Mouse (Mus musculus) monocyte, adult 2 months (primary cell): ENCODE data around the gene Nampt.

Source experiments
- DNase-seq, 2 experiments: peaks; one replicate each; pipeline ENCODE4 v3.0.0; 2022; ENCODE audit warnings: low spot score in 2 of 2, low read depth in 1 of 2

Nampt gene

DNA sequence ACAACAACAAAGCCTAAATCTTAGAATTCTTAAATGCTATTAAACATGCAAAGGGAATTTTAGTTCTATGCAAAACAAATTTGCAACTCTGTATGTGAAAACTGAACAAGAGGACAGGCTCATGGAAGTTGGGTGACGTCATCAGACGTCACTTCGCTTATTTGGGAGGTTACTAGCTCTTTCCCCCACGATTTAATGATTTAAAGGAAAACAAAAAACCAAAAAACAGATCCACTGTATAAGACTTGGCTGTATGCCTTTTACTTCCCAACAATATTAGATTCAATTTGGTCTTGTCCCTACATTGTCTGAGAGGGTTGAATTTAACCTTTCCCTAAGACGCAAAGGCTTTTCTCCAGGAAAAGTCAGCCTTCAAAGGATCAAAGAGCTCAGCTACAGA lies at the start of gene Nampt:
Gene Nampt, plus strand, starts transcription at position 130 of the 400 bp plus-strand sequence.
- DNase-seq: no peak

DNA sequence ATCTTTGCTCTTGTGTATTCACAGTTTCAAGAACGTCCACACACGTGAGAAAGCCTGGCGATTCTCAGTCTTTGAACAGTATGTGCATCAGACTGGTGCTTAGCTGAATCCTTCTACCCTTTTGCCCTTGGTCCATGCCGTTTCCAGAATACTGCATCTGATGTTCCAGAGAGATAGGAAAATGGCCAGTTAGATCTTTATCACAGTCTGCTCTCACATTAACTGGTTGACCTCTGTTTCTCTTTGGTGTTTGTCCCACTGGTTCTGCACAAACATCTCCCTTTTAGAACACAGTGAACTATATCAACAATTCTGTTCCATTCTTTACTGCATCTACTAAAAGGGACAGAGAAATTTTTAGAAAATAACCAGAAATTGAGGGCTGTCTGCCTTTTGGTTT lies 48.6 kb upstream of the Nampt start:
- DNase-seq: no peak

DNA sequence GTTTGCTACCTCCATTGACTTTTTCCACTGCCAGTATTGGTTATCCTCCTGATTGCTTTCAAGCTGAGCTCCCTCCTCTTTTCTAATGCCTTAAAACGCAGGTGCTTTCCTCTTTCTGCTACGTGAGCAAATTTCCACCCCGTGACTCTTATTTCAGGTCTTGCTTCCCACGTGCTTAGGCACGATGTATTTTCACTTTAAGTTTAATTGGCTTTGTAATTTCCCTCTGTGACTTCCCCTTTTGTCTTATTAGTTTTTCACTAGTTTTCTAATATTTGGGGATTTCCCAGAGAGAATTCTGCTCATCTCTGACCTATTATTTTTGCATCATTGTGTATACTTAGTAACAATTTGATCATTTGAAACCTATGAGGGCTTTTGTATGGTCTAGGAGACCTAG lies 44.8 kb upstream of the Nampt start:
- DNase-seq: no peak

DNA sequence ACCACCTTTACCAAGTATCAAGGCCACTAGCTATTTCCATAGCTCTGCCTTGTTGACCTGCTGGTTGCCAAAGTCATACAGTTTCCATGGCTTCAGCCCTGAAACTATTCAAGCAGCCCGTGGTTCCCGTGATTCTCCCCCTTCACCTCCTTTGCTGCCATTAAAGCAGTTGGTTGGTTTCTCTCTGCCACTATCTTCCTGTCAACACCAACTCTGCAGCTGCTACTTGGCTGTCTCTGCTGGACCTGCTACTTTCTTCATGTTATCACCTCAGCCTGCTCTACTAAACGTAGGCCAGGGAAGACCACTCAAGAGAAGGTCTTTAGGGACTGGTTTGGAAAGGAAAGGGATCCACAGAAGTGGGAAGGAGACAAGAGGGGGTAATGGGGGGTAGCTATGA lies 30.3 kb upstream of the Nampt start:
- DNase-seq: no peak

DNA sequence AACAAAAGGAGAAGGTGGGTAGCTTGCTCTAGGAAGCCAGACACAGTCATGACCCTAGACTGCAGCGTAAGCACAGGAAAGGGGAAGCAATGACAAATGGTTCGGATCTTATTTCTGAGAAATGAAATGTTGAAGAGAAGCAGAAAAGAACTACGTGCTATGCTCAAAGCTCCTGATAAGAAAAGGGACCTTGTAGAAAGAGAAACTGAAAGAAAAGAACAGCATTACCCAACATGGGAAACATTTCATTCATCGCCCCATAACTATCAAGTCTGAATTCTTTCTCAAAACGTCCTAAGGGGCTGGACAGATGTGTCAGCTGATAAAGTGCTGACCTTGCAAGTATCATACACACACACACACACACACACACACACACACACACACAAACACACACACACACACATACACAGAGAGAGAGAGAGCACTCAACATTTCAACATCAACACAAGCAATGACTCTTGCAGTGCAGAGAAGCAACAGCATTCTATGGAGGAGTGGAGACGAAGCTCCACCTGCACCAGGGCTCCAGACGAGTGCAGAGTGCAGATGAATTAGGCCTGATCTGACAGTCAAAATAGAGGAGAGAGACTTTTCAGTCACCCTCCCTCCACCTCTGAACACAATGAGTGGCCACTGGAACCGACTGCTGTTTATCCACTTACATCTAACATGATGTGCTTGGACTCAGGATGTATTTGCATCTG lies 23.4 kb upstream of the Nampt start:
- no peak for DNase-seq

DNA sequence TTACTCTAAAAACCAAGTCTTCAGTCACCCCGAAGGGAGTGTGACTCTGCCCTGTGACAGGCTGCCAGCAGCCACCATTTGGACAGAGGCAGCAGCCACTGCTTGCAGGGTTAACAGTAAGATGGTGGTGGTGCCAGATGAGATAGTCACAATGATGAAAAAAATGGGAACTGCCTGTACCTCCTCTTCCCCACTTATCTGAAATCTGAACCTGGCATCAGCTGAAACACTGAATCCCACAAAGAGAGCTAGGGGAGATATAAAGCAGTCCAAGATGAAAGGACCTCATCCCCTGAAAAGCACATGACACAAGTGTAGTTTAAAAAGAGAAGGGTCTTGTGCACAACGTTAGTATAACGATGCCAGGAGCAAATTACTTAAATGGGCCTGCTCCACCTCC lies 21.9 kb upstream of the Nampt start:
- no peak for DNase-seq

DNA sequence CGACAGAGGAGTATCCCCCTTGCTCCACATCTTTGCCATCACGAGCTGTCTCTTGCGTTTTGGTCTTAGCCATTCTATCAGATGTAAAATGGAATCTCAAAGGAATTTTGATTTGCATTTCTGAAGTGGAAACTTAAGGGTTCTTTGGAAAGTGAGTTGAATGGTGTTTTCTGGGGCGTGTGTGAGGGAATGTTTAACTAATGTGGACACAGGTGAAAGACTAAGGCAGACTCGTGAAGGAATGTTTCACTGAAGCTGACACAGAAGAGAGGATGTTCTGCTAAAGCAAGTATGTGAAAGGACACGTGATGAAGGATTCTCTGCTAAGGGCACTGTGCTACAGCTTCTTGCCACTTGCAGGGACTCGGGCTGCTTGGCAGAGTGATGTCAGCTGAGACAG lies 18.3 kb upstream of the Nampt start:
- DNase-seq: no peak

DNA sequence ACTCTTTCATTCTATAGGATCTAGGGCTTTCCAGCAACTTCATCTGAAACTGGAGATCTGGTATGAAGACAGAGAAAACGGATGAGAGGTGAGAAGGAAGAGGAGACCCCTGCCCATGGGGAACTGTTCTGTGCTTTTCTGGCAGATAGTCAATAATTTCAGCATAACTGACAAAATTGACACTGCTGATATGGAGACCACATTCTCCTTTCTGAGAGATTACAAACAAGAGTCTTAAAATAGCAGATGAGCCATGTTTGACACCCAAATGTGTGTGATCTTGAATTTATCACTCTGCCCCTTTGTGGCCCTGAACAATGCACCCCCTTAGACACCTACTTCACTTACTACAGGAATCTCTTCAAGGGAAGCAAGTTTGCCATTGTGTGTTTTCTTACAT lies 13.8 kb upstream of the Nampt start:
- DNase-seq: no peak

DNA sequence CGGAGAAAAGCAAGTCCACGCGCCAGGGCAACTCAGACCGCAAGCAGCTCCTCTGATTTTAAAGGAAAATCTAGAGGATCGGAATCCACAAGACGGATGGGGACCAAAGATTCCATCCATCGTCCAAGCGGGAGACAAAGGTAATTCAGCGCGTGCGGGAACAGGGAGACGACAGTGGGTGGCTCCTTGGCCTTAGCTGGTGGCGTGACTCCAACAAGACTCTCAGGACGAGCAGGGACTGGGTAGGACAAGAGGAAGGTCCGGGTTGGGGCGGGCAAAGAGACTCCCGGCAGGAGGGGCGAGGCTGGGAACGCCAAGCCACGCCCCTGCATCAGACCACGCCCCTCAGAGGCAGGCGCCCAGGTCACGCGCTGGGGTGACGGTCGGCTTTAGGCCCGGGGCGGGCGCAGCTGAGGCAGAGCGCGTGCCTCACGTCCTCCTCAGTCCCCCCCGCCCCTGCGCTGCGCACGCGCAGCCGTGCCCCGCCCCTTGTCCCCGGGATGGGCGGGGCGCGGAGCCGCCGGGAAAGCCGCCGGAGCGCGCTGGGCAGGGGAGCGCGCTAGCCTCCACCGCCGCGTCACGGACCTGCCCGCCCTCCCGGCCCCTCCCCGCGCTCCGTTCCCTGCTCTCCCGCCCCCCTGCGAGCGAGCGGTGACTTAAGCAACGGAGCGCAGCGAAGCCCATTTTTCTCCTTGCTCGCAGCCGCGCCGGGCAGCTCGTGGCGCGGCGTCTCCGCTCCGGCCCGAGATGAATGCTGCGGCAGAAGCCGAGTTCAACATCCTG lies 669 bp downstream of the Nampt start:
- peak; percentile 99 for DNase-seq

DNA sequence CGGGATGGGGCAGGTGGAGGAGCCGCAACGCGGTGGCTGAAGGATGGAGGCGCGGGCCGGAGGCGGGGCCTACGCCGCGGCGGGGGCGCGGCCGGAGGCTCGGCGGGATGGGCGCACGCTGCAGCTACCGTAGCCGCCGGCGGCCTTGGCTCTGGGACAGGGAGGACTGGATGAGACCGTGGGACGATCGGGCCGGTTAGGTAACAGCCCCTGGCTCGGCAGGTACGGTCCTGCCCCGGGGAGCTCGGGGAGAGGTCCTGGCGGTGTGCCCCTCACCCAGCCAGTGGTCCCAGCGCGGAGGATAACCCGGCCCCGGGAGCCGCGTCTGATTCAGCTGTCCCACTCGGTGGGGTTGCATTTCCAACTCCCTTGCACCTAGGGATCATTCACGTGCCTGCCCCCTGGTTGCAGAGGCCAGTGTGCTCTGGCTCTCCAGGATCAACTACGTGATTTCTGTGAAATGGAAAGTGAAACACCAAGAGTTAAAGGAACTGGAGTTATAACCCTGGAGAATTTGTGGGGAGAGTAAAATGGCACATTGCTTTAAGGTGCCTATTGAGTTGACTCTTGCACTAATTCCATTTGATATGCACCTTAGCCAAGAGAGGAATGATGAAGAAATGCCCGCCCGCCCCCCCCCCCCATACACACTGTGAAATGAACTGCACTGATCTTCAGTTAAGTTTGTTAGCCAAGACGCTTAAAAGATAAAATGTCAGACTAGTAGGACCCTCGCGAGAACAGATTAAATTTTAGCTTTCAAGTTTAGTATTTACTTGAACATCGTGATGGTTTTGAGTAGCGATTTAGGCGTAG lies 1.6 kb downstream of the Nampt start:
- peak in 1 of 2 experiments; percentile 40 for DNase-seq

DNA sequence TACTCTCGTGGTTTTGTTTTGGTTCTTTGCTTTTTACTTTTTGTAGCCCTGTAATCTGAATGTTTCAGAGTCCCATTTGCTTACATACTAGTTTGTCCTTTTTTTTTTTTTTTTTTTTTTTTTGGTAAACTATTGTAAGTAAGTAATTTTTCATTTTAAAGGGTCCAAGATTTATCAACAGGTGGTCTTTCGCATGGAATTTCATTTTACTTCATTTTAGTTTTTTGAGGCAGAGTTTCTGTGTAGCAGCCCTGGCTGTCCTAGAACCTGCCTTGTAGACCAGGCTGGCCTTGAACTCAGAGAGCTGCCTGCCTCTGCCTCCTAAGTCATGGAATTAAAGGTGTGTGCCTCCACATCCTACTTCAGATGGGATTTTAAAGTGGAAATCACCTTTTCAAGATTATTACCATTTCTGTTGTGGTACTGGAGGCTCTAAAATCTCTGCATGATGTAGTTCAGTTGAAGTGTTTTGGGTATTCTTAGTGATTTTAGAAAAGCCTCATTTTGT lies 2.2 kb downstream of the Nampt start:
- DNase-seq: no peak

DNA sequence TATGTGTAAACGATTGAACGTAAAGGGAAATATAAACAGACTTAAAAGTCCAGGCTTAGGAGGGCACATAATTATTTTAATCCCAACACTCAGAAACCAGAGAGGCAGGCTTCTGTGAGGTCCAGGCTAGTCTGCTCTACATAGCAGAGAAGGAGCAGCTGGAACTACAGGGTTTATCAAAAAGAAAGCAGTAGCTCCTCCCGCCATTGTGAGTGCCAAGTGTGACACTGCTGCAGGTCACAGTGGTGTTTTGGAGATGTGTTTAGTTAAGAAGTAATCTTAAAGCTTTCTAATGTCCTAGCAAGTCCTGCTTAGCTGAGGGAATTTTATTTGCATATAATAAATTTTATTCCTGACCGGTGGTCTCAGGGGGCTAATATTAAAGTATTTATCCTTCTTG lies 2.7 kb downstream of the Nampt start:
- DNase-seq: no peak

DNA sequence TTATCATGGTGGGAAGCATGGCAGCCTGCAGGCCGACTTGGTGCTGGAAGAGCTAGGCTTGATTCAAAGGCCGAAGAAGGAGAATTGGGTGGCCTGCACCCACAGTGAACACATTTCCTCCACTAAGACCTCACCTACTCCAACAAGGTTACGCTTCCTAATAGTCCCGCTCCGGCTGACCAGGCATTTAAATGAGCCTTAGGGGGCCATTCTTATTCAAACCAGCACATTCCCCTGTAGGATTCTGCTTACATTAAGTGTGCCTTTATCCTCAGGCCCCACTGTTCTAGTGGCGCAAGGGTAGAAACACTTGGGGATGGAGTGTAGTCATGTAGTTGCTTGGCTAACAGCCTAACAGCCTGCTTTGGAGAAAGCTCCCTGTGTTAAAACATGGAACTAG lies 5.2 kb downstream of the Nampt start:
- DNase-seq: no peak

DNA sequence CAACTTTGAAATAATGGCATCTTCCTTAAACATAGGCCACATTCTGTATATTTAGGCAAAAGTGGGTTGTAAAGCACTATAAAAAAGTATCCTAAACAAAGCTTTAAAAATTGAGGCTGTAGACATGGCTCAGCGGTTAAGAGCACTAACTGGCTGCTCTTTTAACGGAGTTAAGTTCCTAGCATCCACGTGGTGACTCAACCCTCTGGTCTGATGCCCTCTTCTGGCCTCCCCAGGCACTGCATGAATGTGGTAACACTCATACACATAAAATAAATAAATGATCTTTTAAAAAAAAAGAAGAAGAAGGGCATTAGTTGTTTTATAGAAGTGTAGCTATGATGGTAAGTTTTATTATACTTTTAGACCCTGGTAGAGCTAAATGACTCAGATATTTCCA lies 7.6 kb downstream of the Nampt start:
- DNase-seq: peak in 1 of 2 experiments; percentile 60

DNA sequence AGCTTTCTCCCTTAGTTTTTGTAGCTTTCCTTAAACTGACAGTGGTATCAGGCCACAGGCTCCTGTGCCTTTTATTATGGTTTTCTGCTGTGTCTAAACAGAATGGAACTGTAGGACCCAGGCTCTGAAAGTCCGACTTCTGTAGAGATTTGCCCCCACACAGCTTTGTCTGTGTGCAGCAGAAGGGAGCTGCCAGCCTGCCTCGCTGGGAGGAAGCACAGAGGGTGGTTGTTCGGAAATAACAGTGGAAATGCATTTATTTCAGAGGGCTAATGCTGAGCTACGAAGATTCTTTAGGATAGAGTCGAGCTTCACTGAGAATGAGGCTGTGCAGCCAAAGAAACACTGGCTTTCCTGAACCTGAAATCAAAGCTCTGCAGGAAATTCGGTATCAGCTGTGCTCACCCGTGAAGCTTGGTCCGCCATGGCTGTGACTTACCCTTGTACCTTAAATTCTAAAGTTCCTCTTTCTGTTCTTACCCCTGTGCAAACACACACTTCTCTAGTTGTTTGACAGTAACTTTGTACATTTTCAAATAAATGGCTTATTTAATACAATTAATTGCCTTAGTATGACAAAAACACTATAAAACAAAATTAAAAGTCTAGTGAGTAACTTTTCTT lies 8.9 kb downstream of the Nampt start:
- no peak for DNase-seq

DNA sequence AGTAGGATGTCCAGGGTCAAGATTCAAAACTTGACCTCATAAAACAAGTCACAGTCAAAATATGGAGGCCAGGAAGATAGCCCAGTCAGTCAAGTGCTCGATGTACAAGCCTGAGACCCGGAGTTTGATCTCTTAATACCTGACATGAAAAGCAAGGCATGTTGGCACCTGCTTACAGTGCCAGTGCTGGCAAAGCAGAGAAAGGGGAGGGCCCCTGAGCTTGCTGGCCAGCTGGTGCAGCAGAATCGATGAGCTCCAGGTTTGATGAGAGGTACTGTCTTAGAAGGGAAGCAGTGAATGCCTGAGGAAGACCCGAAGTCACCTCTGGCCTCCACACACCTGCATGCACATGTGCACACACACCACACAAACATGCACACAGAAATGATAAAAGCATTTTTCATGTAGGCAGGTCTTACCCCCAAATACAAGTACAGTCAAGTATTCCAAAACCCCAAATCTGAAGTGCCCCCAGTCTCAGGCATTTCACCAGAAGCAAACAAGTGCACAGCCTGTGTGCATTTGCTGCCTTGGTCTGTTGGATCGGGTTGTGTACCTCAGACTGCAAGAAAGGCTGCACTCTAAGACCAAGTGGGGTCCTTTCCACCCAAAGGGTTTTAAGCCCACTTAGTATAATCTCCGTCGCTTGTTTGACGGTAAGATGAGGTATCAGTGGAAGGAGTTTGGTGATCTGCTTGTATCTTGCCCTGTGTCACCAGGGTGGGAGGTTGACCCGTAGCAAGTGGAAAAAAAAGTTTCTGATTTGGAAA lies 10.2 kb downstream of the Nampt start:
- DNase-seq: no peak

DNA sequence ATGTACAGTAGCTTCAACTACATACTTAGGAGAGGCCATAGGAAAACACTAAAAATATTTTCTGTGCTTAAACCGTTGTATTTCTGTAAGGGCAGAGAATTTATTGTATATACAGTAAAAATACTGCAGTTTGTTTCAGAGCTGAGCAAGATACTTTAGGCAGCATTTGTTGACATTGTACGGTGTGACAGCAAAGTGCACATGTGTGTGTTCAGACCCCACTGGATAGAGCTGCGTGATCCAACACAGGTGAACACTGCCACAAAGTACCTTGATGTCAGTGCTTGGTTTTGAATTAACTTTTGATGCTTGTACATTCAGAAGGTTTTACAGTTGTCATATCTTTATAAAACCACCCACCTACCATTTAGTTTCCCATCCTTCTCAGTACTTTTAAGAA lies 12.7 kb downstream of the Nampt start:
- no peak for DNase-seq

DNA sequence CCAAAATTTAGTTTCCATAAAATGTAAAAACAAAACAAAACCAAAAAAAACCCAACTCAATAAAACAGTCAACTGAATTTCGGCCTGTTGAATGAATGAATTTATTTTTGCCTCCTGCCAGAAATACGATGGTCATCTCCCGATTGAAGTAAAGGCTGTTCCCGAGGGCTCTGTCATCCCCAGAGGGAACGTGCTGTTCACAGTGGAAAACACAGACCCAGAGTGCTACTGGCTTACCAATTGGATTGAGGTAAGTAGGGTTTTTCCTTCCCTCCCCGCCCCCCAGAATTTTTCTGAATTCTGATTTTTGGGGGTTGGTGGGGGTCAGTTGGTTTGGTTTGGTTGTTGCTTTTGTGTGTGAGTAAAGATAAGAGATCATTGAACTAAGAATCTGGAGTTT lies 15.4 kb downstream of the Nampt start:
- no peak for DNase-seq

DNA sequence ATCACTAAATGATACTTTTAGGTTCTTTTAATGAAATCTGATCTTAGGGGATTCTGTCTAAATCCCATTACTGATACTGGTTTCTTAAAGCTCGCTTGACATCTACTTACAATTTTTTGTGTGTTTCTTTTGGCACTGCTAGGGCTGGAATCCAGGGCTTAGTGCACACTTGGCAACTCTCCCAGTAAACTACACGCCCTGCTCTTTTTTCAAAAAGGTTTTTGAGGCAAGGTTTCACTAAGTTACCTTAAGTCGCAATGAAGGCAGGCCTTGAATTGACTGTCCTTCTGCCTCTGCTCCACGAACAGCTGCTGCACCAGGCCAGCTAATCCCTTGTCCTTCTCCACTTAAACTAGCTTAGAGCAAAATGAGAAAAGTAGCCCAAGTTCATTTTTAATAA lies 15.9 kb downstream of the Nampt start:
- DNase-seq: no peak

DNA sequence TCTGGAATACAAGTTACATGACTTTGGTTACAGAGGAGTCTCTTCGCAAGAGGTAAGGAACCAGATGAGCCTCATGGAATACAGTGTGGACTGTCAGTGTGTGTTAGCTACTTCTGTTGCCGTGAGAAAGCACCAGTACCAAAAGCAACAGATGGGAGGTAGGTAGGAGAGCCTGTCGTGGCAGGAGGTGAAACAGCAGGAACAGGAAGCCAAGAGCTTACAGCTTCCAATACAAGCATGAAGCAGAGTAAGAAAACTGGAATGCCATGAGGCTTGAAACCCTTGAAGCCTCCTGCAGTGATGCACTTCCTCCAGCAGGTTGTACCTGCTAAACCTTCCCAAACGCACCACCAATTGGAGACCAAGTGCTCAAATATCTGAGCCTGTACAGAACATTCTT lies 19.1 kb downstream of the Nampt start:
- no peak for DNase-seq

DNA sequence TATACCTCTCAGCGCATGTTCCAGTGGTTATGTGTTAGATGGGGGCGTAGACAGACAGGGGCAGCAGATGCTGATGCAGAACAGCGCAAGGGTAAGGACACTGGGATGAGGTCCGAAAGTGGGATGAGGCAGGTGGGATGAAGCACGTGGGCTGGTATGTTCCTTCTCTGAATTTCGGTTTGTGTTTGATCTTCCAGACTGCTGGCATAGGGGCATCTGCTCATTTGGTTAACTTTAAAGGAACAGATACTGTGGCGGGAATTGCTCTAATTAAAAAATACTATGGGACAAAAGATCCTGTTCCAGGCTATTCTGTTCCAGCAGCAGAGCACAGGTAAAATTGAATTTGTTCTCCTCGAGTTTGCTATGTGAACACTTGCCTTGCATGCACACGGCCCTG lies 19.6 kb downstream of the Nampt start:
- no peak for DNase-seq
